Mouse (Mus musculus): ENCODE data around the gene Atg3. TPM values are rescaled to one million over a fixed set of nuclear protein-coding genes. Genes with fewer than 3 reads are reported as not detected.

Gene Atg3
- 16.2 and 17.1 TPM in 2 replicates for polyA plus RNA-seq (2015; fragmentation: Nextera tagmentation; extraction: Ambion mirVana)

DNA sequence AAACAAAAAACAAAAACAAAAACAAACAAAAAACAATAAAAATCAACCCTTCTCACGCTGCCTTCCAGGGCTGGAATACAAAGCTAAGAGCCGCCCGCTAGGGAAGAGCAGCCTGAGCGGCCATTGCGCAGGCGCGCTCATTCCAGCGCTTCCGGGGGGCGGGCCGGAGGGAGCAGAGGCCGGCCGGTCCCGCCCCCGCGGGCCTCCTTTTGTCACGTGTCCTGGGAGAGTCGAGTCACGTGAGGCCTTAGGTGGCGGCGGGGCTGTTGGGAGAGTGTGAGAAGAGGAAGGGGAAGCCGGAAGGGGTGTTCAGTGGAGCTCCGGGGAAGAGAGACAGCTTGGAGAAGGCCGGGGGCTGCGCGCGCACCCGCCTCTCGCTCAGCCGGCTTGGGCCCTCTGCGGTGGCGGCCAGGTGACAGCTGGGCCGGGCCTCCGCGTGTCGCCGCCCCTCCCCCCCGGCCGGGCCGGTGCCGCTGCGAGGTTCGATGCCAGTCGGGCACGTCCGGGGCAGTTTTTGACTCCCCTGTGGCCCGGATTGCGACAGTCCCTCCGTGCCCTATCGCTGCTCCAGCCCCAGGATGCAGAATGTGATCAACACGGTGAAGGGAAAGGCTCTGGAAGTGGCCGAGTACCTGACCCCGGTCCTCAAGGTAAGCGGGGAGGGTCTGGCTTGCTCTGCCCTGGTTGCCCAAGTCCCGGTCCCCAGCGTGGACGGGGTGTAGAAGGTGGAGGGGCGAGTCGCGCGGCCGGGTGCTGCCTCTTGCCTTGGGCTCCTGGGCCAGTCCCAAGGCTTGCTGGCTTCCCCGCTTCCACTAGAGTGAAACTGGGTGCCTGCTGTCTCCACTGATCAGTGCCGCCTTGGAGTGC is at the start of gene Atg3, which contains the start of gene Slc35a5:
Gene Atg3 (plus strand): TSS at position 264 of the 867 bp plus-strand sequence.
Gene Slc35a5 (minus strand): TSS at position 185 of the 867 bp plus-strand sequence.
- H3K36me3 ChIP-seq (replicated peaks) = 0 out of 2 replicates have a peak, but pooled peaks cover 10% of the 10 kb centered on the region
- ATAC-seq (ENCODE audit: insufficient read depth) = peak; percentile 86
- under 1% methylated on average over 63 of the region's 64 CpGs for WGBS (ENCODE audit: insufficient replicate concordance)
- H3K9me3 ChIP-seq (replicated peaks) = no peaks in the 10 kb centered on the region
- peak within 1 kb of the TSS; percentile 85 for H3K9ac ChIP-seq
- peak within 1 kb of the TSS; percentile 84 for H3K4me3 ChIP-seq (replicated peaks)
- H3K27me3 ChIP-seq = no peaks in the 10 kb centered on the region
- peak within 1 kb of the TSS; percentile 92 for H3K4me2 ChIP-seq
- peaks cover 15% of the 10 kb centered on the region for H3K4me1 ChIP-seq (replicated peaks)
- H3K27ac ChIP-seq (replicated peaks) = peak within 1 kb of the TSS; percentile 91

DNA sequence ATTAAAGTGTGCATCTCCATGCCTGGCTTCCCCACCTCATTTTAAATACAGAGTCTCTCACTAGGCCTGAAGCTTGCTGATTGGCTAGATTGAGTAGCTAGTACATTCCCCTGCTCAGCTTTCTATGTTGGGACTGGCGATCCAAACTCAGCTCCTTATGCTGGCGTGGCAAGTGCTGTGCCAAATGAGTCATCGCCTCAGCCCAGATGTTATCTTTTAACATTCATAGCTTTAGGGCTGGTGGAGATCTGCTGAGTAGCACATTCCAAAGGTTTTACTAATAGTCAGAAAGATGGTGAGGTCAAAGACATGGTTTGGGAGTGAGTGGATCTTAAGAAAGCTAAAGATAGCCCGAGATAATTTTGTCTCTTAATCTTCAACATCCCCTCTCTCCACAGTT is 48.1 kb upstream of the Atg3 start:
- Histone ChIP-seq H3K27ac (replicated peaks) (no peak overlapping the region), H3K9ac (no peak overlapping the region), H3K36me3 (replicated peaks) (no peaks in the 10 kb centered on the region), H3K9me3 (replicated peaks) (no peaks in the 10 kb centered on the region), H3K27me3 (no peaks in the 10 kb centered on the region), H3K4me3 (replicated peaks) (no peak overlapping the region), H3K4me1 (replicated peaks) (no peaks in the 10 kb centered on the region), H3K4me2 (no peak overlapping the region)
- ATAC-seq (ENCODE audit: insufficient read depth) = no peak
- WGBS (ENCODE audit: insufficient replicate concordance) = 28% methylated on average over 4 of the region's 4 CpGs

DNA sequence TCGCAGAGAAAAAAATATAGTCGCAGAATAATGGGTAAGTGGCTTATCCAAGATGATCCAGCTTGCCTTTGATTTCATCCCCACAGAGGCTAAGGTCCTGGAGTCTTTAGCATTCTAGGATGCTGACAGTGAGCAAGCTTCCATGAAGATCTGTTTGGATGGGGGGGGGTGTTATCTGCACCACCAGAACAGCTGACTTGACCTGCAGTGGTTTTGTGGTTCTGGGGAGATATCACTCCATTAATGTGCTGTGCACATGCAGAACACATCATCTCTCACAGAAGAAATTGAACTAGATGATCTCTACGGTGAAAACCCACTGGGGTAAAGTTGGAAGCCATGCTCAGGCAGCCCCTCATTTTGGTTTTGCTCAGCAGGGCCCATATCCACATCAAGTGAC is 41.4 kb upstream of the Atg3 start:
- ATAC-seq (ENCODE audit: insufficient read depth) = no peak
- no peaks in the 10 kb centered on the region for H3K4me1 ChIP-seq (replicated peaks)
- no peak overlapping the region for H3K27ac ChIP-seq (replicated peaks)
- no peaks in the 10 kb centered on the region for H3K27me3 ChIP-seq
- no peaks in the 10 kb centered on the region for H3K36me3 ChIP-seq (replicated peaks)
- no peak overlapping the region for H3K9ac ChIP-seq
- H3K4me3 ChIP-seq (replicated peaks) = no peak overlapping the region
- no peaks in the 10 kb centered on the region for H3K9me3 ChIP-seq (replicated peaks)
- 55% methylated on average over 3 of the region's 3 CpGs for WGBS (ENCODE audit: insufficient replicate concordance)
- no peak overlapping the region for H3K4me2 ChIP-seq

DNA sequence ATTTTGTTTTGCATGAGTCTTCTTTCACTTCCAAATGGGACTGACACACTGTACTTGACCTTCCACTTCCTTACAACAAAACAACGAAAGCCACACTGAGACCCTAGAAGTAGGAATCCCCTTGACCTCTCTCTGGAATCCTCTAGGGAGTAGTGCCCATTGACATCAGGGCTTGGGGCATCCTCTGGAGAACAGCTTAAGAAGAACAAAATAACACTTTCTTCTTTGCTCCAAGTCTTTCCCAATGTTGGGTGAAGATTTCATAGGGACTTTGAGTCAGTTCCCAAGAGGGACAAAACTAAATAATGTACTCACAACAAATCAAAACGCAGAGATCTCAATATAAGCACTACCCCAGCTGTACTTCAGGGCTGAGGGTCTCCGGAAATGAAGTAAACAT is 39.8 kb upstream of the Atg3 start:
- WGBS (ENCODE audit: insufficient replicate concordance) = 52% methylated on average over 3 of the region's 3 CpGs
- H3K9me3 ChIP-seq (replicated peaks) = no peaks in the 10 kb centered on the region
- no peak for ATAC-seq (ENCODE audit: insufficient read depth)

DNA sequence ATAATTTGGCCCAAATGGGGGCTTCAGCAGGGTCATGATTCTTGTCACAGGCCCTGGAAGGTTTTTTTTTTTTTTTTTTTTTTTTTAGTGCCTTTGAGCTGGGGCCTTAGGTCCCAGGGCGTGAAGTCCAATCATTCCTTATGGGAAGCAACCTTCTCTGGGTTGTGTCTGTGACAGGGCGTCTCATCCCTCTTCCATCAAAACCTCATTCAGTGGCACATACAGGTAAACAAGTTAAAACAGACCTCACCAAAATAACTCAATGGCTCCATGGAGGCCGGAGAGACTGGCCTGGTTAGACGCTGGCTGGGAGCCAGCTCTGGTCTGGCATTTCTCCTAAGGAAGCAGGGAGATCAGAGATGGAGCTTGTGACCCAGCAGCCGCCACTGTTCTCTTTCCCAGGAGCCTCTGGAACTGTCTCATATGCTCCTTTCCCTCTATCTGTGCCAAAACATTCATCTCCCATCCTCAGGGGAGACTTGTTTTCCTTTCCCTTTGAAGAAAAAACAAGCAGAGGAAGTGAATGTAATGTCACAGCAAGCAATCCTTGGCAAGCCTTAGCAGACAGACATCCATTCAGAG is 37.6 kb upstream of the Atg3 start:
- ATAC-seq (ENCODE audit: insufficient read depth) = no peak
- WGBS (ENCODE audit: insufficient replicate concordance) = 53% methylated on average over 5 of the region's 5 CpGs
- Histone ChIP-seq H3K9ac (no peak overlapping the region), H3K27me3 (no peaks in the 10 kb centered on the region), H3K36me3 (replicated peaks) (no peaks in the 10 kb centered on the region), H3K9me3 (replicated peaks) (no peaks in the 10 kb centered on the region), H3K4me1 (replicated peaks) (no peaks in the 10 kb centered on the region), H3K27ac (replicated peaks) (no peak overlapping the region), H3K4me3 (replicated peaks) (no peak overlapping the region), H3K4me2 (no peak overlapping the region)

More for the DNA sequence above, 39.8 kb upstream of the Atg3 start:
- Histone ChIP-seq H3K36me3 (replicated peaks) (no peaks in the 10 kb centered on the region), H3K4me2 (no peak overlapping the region), H3K4me3 (replicated peaks) (no peak overlapping the region), H3K4me1 (replicated peaks) (no peaks in the 10 kb centered on the region), H3K9ac (no peak overlapping the region), H3K27ac (replicated peaks) (no peak overlapping the region), H3K27me3 (no peaks in the 10 kb centered on the region)

DNA sequence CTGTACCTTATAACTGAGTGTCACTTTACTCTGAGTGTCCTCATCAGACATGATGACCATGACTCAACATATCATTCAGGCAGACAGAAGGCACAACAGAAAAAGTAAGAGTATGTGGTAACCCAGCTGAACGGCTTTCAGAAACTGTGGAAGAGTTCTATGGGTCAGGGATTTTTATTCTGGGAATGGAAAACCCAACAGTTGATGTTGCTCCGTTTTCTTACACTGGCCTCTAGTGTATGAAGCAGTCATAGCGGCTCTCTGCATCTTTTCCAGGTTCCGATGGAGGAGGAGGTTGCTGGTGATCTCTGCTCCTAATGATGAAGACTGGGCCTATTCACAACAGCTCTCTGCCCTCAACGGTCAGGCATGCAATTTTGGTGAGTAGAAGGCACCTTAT is 36.0 kb upstream of the Atg3 start:
- Histone ChIP-seq H3K27ac (replicated peaks) (no peak overlapping the region), H3K4me3 (replicated peaks) (no peak overlapping the region), H3K9ac (no peak overlapping the region), H3K4me2 (no peak overlapping the region), H3K36me3 (replicated peaks) (no peaks in the 10 kb centered on the region), H3K27me3 (no peaks in the 10 kb centered on the region), H3K4me1 (replicated peaks) (no peaks in the 10 kb centered on the region), H3K9me3 (replicated peaks) (no peaks in the 10 kb centered on the region)
- no peak for ATAC-seq (ENCODE audit: insufficient read depth)
- 57% methylated on average over 5 of the region's 5 CpGs for WGBS (ENCODE audit: insufficient replicate concordance)

DNA sequence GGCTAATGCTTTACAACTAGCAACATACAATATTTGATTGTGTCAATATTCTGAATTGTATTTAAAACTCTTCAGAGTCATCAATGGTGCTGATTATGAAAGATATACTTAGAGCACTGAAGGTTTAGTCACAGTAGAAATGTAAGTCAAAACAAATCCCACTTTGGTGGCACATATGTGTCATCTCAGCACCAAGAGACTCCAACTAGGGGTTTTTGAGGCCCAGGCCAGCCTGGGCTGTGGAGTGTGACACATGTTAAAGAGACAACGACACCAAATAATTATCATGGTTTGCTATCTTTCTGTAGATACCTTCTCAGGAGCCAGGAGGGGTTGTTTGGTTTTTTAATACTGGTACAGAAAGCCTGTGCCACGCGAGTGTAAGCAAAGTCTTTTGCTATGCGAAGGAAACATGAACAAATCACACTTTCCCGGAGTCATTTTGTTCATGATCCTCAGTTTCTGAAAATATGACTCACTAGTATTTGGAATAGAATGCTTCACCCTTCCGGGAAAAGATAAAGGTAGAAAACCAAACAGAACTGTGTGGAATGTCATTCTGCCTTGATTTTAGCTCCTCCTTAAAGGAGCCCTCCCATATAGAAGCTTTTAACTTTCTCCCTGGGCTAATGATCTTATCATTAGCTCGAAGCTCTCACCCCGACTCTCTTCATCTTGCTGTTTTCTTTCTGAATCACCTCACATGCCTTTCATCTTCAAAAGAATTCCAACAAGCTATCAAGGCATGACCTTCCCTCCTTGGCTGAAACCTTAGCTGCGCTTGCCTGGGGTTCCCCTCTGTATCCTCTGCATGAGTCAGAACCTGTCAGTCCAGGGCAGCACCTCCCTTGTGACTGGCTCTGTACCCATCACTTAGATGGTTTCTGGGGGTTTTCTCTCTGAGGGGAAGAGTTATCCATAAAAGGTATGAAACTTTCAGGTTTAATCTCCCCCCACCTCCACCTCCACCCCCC is 34.1 kb upstream of the Atg3 start:
- Histone ChIP-seq H3K27ac (replicated peaks) (no peak overlapping the region), H3K27me3 (0 out of 2 replicates have a peak, but pooled peaks cover 3% of the 10 kb centered on the region), H3K4me2 (no peak overlapping the region), H3K4me3 (replicated peaks) (no peak overlapping the region), H3K36me3 (replicated peaks) (no peaks in the 10 kb centered on the region), H3K4me1 (replicated peaks) (no peaks in the 10 kb centered on the region), H3K9me3 (replicated peaks) (no peaks in the 10 kb centered on the region), H3K9ac (no peak overlapping the region)
- WGBS (ENCODE audit: insufficient replicate concordance) = 54% methylated on average over 9 of the region's 9 CpGs
- ATAC-seq (ENCODE audit: insufficient read depth) = no peak

DNA sequence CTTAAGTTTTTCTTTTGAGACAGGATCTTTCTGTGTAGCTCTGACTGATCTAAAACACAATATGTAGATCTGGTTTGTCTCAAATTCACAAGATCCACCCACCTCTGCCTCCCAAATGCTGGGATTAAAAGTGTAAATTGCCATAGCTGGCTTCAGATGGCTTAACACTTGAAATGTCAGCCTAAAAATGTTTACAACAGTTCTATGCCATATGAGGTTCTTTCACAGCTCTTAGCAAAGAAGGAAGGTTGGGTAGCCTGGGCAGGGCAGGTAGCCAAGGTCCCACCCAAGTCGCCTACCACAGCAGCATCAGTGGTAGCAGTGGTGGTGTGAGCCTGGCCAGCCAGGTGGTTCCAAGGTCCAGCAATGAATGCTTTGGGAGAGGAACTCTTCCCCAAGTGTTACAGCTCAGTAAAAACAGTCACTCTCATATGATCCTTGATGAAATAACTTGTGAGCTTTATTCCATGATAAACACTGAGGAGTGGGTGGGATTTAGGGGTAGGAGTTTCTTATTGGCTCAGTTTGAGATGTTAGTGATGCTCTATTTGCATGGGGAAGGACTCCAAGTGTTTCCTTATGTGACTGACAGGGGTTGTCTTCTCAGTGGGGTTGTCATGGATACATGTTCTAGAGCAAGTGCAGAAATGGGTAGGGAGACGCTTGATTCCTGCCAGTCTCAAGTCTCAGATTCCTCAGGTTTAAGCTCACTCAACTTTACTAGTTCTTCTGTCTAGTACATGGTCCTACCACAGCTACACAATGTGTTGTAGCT is 30.5 kb upstream of the Atg3 start:
- no peak for ATAC-seq (ENCODE audit: insufficient read depth)
- H3K9ac ChIP-seq = no peak overlapping the region
- no peak overlapping the region for H3K4me2 ChIP-seq
- H3K4me3 ChIP-seq (replicated peaks) = no peak overlapping the region
- H3K9me3 ChIP-seq (replicated peaks) = no peaks in the 10 kb centered on the region
- no peak overlapping the region for H3K27ac ChIP-seq (replicated peaks)
- no peaks in the 10 kb centered on the region for H3K36me3 ChIP-seq (replicated peaks)
- WGBS (ENCODE audit: insufficient replicate concordance) = 51% methylated on average over 2 of the region's 2 CpGs
- 0 out of 2 replicates have a peak, but pooled peaks cover 3% of the 10 kb centered on the region for H3K27me3 ChIP-seq
- H3K4me1 ChIP-seq (replicated peaks) = no peaks in the 10 kb centered on the region

DNA sequence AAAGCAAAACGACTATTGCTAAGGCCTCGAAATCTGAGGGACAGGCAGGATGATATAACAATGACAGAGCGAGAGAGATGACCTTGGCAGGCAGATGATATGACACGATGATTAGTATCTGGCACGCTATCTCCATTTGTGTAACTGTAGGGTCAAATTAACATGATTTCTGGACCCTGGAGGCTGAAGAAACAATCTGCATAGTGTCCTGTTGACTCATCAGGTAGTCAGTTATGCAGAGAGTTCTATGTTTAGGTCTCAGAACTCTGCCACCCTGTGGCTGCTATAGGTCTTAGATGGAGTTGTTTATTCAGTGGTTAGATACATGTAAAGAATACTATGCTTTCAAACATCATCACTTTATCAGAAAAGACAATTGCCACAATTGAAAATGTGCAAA is 16.9 kb upstream of the Atg3 start:
- H3K9ac ChIP-seq = no peak overlapping the region
- no peak overlapping the region for H3K4me2 ChIP-seq
- peaks cover 38% of the 10 kb centered on the region for H3K36me3 ChIP-seq (replicated peaks)
- H3K4me3 ChIP-seq (replicated peaks) = no peak overlapping the region
- H3K27me3 ChIP-seq = no peaks in the 10 kb centered on the region
- WGBS (ENCODE audit: insufficient replicate concordance) = 80% methylated on average over 5 of the region's 5 CpGs
- no peak for ATAC-seq (ENCODE audit: insufficient read depth)
- H3K4me1 ChIP-seq (replicated peaks) = no peaks in the 10 kb centered on the region
- no peaks in the 10 kb centered on the region for H3K9me3 ChIP-seq (replicated peaks)
- no peak overlapping the region for H3K27ac ChIP-seq (replicated peaks)

DNA sequence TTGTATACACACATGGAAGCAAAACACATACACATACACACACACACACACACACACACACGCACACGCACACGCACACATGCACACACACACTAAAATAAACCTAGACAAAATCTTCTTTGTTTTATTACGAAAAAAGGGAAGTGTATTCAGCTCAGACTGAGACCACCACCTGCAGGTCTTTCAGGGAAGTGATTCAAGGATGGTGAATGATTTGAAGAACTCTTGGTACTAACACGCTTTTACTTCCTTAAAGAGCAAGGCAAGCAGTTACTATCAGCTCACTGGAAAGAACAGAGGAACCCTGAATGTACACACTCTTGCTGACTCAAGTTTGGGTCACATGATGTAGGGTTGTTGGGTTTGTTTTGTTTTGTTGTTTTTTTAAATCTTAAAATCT is 16.0 kb upstream of the Atg3 start:
- no peak for ATAC-seq (ENCODE audit: insufficient read depth)
- Histone ChIP-seq H3K4me3 (replicated peaks) (no peak overlapping the region), H3K4me1 (replicated peaks) (no peaks in the 10 kb centered on the region), H3K27ac (replicated peaks) (no peak overlapping the region), H3K9me3 (replicated peaks) (no peaks in the 10 kb centered on the region), H3K36me3 (replicated peaks) (peaks cover 38% of the 10 kb centered on the region), H3K27me3 (no peaks in the 10 kb centered on the region), H3K9ac (no peak overlapping the region), H3K4me2 (no peak overlapping the region)
- WGBS (ENCODE audit: insufficient replicate concordance) = 72% methylated on average over 5 of the region's 5 CpGs
